Comparison of ENCODE assay signal across 18 mouse cellular contexts in genomic region chr5:102046617-102047116, GRCm38 (mm10). TPM values are rescaled to one million over a fixed set of nuclear protein-coding genes. Genes with fewer than 3 reads are reported as not detected.
DNase-seq lines count a peak whose midpoint lies in the region; ATAC-seq lines count a peak whose summit lies in the region.
"Had no signal": no experiment of that assay in that cellular context is flagged by ENCODE, and none has a peak within 500 bp of the region (broad histone marks: within the 10 kb centered on the region; RNA-seq: fewer than 3 reads in every experiment).

No protein-coding gene starts in this region.

- H3K9ac ChIP-seq in intestine, embryonic 16.5 days (ENCODE audit: low read depth, low read length): no peak overlapping the region
- H3K9ac ChIP-seq in intestine, embryonic 15.5 days: no peak overlapping the region
- H3K9ac ChIP-seq in neural tube, embryonic 13.5 days: no peak overlapping the region
- no peak overlapping the region for H3K9ac ChIP-seq in neural tube, embryonic 15.5 days (replicated peaks)
- H3K9ac ChIP-seq: kidney, embryonic 15.5 days; lung, embryonic 14.5 days had no signal

- no peak for DNase-seq in kidney, postnatal 4 days
- DNase-seq: adrenal gland, adult 8-10 months; cerebellum, adult 18-20 months; cerebellum, postnatal 36 days; layer of hippocampus, postnatal 36 days; midbrain, embryonic 14.5 days; spleen, adult 18-20 months; thymus, postnatal 14 days had no signal

- H3K4me3 ChIP-seq in intestine, embryonic 16.5 days (ENCODE audit: low read length): no peak overlapping the region
- H3K4me3 ChIP-seq in intestine, embryonic 15.5 days (replicated peaks): no peak overlapping the region
- no peak overlapping the region for H3K4me3 ChIP-seq in neural tube, embryonic 13.5 days
- H3K4me3 ChIP-seq in neural tube, embryonic 15.5 days (replicated peaks): no peak overlapping the region
- H3K4me3 ChIP-seq: kidney, embryonic 15.5 days had no signal

- H3K4me2 ChIP-seq in intestine, embryonic 16.5 days (ENCODE audit: low read depth, low read length): no peak overlapping the region
- no peak overlapping the region for H3K4me2 ChIP-seq in intestine, embryonic 15.5 days (replicated peaks)
- no peak overlapping the region for H3K4me2 ChIP-seq in neural tube, embryonic 13.5 days
- no peak overlapping the region for H3K4me2 ChIP-seq in neural tube, embryonic 15.5 days
- H3K4me2 ChIP-seq: kidney, embryonic 15.5 days; lung, embryonic 14.5 days had no signal

- WGBS in intestine, embryonic 16.5 days: 77% methylated on average over 8 of the region's 8 CpGs
- WGBS in intestine, embryonic 15.5 days: 82% methylated on average over 8 of the region's 8 CpGs
- WGBS in neural tube, embryonic 13.5 days: 87% methylated on average over 8 of the region's 8 CpGs
- 88% methylated on average over 8 of the region's 8 CpGs for WGBS in neural tube, embryonic 15.5 days

- H3K27ac ChIP-seq in intestine, embryonic 16.5 days (ENCODE audit: low read length): peak overlapping the region; percentile 48; the same call in 1 of the 2 replicates
- H3K27ac ChIP-seq in intestine, embryonic 15.5 days: no peak overlapping the region
- H3K27ac ChIP-seq in neural tube, embryonic 13.5 days (replicated peaks): no peak overlapping the region
- no peak overlapping the region for H3K27ac ChIP-seq in neural tube, embryonic 15.5 days (replicated peaks)
- H3K27ac ChIP-seq: macrophage had no signal

- ATAC-seq in intestine, embryonic 16.5 days: no peak
- no peak; the same call in 1 of the 2 replicates for ATAC-seq in intestine, embryonic 15.5 days
- 0 out of 2 replicates have a peak, but pooled peaks have one; percentile 9 for ATAC-seq in neural tube, embryonic 13.5 days (ENCODE audit: low read depth)
- no peak for ATAC-seq in neural tube, embryonic 15.5 days (ENCODE audit: low FRiP score)
- ATAC-seq in granulocyte monocyte progenitor cell, adult 5-6 weeks (replicated peaks; ENCODE audit: poor library complexity, severe bottlenecking): peak; percentile 50
- no peak for ATAC-seq in activated CD4-positive, CD25-positive, alpha-beta regulatory T cell, adult 4 months
- ATAC-seq: forebrain, embryonic 14.5 days had no signal

- H3K4me1 ChIP-seq in intestine, embryonic 16.5 days (ENCODE audit: control insufficient read depth, insufficient read depth, low read length): peaks cover 14% of the 10 kb centered on the region
- H3K4me1 ChIP-seq in intestine, embryonic 15.5 days (replicated peaks): peaks cover 17% of the 10 kb centered on the region; the same call in 1 of the 2 replicates
- peaks cover 31% of the 10 kb centered on the region for H3K4me1 ChIP-seq in neural tube, embryonic 13.5 days (replicated peaks)
- peaks cover 9% of the 10 kb centered on the region for H3K4me1 ChIP-seq in neural tube, embryonic 15.5 days

- H3K9me3 ChIP-seq in intestine, embryonic 16.5 days (ENCODE audit: control insufficient read depth, low read length): no peaks in the 10 kb centered on the region
- H3K9me3 ChIP-seq in intestine, embryonic 15.5 days: no peaks in the 10 kb centered on the region
- H3K9me3 ChIP-seq in neural tube, embryonic 13.5 days: no peaks in the 10 kb centered on the region
- no peaks in the 10 kb centered on the region for H3K9me3 ChIP-seq in neural tube, embryonic 15.5 days (replicated peaks)
- H3K9me3 ChIP-seq: kidney, embryonic 15.5 days had no signal

- H3K36me3 ChIP-seq in intestine, embryonic 16.5 days (ENCODE audit: control insufficient read depth, insufficient read depth, low read length): 0 out of 2 replicates have a peak, but pooled peaks cover 5% of the 10 kb centered on the region
- H3K36me3 ChIP-seq in intestine, embryonic 15.5 days: no peaks in the 10 kb centered on the region
- peaks cover 8% of the 10 kb centered on the region; the same call in 1 of the 2 replicates for H3K36me3 ChIP-seq in neural tube, embryonic 13.5 days
- H3K36me3 ChIP-seq in neural tube, embryonic 15.5 days: no peaks in the 10 kb centered on the region

- no peaks in the 10 kb centered on the region for H3K27me3 ChIP-seq in intestine, embryonic 16.5 days (replicated peaks; ENCODE audit: control insufficient read depth, insufficient read depth, low read length)
- H3K27me3 ChIP-seq in intestine, embryonic 15.5 days (replicated peaks): no peaks in the 10 kb centered on the region
- no peaks in the 10 kb centered on the region for H3K27me3 ChIP-seq in neural tube, embryonic 13.5 days
- no peaks in the 10 kb centered on the region for H3K27me3 ChIP-seq in neural tube, embryonic 15.5 days (replicated peaks)
- H3K27me3 ChIP-seq: kidney, embryonic 15.5 days had no signal

RNA-seq across cellular contexts. Expression of gene Wdfy3, which starts 23.1 kb away (rescaled TPM):
- 7.5 and 9.0 TPM in 2 replicates for polyA plus RNA-seq in intestine, embryonic 16.5 days (2015; fragmentation: Nextera tagmentation; extraction: Ambion mirVana)
- polyA plus RNA-seq in intestine, embryonic 15.5 days (2015; fragmentation: Nextera tagmentation; extraction: Ambion mirVana): 9.7 and 10.3 TPM in 2 replicates
- polyA plus RNA-seq in neural tube, embryonic 13.5 days (2015; fragmentation: Nextera tagmentation; extraction: Ambion mirVana): 27.0 and 31.1 TPM in 2 replicates
- polyA plus RNA-seq in neural tube, embryonic 15.5 days (2015; fragmentation: Nextera tagmentation; extraction: Ambion mirVana): 20.5 and 22.9 TPM in 2 replicates
- total RNA-seq in granulocyte monocyte progenitor cell, adult 5-6 weeks (2014; fragmentation: Nextera tagmentation): 11.2 and 15.5 TPM in 2 replicates
- total RNA-seq in granulocyte monocyte progenitor cell, adult 5-6 weeks (2017): 5.0 and 6.2 TPM in 2 replicates
- polyA plus RNA-seq in activated CD4-positive, CD25-positive, alpha-beta regulatory T cell, adult 4 months (2017; shearing (Covaris generic)): under 1 TPM; 0.07 to 0.10 TPM

Comparison
In these comparisons a context has a peak if more than half of its experiments do, and no peak if none do; other contexts are left out.
1. ATAC-seq: peak in neural tube, embryonic 13.5 days (single experiment) and granulocyte monocyte progenitor cell, adult 5-6 weeks (single experiment); none in intestine, embryonic 16.5 days (single experiment), intestine, embryonic 15.5 days (single experiment), neural tube, embryonic 15.5 days (single experiment) and activated CD4-positive, CD25-positive, alpha-beta regulatory T cell, adult 4 months (single experiment).